Mouse (Mus musculus) granulocyte monocyte progenitor cell, adult 5-6 weeks (primary cell): Measurements from ENCODE around the gene Rdh16f1. TPM values are rescaled to one million over a fixed set of nuclear protein-coding genes. Genes with fewer than 3 reads are reported as not detected.

Source experiments
- ATAC-seq: replicated peaks from 2 replicates; pipeline ENCODE4 v1.8.0; 2016; ENCODE audit warnings: mild to moderate bottlenecking, moderate TSS enrichment, inconsistent platforms; ENCODE audit not compliant: poor library complexity, severe bottlenecking
- total RNA-seq, 2 experiments: library from RNA; stranded (forward) in 1 of 2; stranded (reverse) in 1 of 2; fragments of 200-712, 200-1000 nt in 1 of 2; fragments of >200 nt in 1 of 2; fragmentation: Nextera tagmentation in 1 of 2; gene quantifications; 2 replicates each; pipeline ENCODE4 v1.2.3; 2014 to 2017

Gene Rdh16f1
- total RNA-seq (2014; fragmentation: Nextera tagmentation) (not detected in 2 replicates), total RNA-seq (2017) (not detected in 2 replicates)

GRCm38 (mm10) chr10:127759181-127760110 lies at the start of gene Rdh16f1, which contains the start of gene Rdh1:
TSS of gene Rdh16f1 (plus strand) at chr10:127759787.
TSS of gene Rdh1 (plus strand) at chr10:127759721.
- no peak for ATAC-seq

DNA sequence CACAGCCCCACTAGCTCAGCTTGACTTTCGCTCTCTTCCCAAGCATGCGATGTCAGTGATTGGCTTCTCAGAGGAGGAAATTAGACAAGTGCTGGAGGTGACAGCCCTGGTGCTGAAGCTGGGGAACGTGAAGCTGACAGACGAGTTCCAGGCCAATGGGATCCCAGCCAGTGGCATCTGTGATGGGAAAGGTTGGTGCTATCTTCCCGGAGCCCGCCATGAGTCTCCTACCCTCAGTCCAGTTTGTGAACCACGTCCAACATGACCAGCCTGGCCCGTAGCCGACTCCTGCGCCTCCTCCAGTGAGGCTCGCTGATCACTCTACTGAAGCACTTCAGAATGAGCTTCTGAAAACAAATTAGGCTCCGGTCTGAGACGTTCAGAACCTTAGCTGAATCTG lies 49.3 kb upstream of the Rdh16f1 start:
- no peak for ATAC-seq

DNA sequence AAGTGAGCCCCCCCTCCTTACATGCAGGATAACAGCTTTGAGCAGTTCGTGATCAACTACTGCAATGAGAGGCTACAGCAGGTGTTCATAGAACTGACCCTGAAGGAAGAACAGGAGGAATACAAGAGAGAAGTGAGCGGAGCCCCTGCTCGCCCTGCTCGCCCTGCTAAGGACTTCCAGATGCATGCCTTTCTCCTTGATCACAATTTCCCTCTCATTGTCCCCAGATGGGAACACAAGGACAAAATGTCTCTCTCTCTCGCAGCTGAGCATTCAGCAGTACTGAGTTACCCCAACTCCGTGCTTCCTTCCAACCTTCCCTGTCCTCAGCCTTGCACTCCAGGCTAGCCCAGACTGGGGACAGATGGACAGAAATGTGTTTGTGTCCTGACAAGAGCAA lies 46.9 kb upstream of the Rdh16f1 start:
- ATAC-seq, result no peak; the same call in 1 of the 2 replicates

DNA sequence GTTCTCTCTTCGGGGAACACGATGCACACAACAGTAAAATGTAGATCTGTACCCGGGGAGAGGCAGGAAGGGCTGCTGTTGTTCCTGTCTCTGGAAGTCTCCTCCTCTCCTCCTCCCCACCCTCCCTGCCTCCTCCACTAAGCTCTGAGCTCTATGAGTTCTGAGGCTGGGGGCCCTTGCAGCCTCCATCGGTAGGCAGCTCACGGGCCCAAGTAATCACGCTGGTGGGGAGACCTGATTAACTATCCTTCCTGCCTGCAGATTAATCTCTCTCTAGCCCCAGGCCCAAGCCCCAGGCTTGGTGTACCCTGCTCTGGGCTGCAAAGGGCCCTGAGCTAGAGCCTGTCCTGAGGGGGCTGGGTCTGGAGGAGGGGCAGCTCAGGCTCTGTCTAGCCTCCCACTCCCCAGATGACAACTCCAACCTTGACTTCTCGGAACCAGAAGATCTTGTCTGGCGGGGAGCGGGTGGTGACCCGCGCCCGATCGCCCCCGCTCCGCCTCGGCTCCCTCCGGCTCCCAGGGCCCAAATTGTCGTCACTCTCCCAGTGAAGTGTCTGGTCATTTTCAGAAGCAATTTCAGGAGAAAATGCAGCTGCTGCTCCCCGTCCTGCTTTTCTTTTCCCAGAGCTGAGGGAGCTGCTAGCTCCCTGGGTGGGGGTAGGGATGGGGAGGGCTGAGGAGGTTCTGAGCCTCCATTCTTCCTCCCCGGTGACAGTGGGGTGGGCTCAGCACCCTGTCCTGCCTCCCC lies 37.7 kb upstream of the Rdh16f1 start:
- ATAC-seq, result no peak

DNA sequence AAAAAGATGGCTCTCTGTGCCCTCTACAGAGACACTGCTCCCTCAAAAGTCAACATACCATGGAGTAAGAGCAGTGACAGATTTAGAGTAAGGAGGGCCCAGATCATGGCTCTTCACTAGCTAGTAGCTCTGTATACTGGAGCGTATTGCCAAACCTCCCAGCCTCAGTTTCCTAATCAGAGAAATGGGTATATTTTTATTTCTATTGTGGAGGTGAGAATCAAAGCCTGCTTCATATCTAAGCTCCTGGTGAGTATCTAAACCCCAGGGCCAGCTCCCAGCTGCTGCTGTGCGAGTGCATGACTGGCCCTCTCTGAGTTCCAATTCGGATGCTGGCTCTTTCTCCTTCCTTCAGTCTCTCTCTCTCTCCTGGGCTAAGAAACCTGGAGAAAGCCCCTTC lies 35.4 kb upstream of the Rdh16f1 start, which contains the start of gene Tac2:
Gene Tac2, plus strand, starts transcription at position 301 of the 400 bp plus-strand sequence.
- no peak for ATAC-seq

GRCm38 (mm10) chr10:127725136-127725535 lies 34.5 kb upstream of the Rdh16f1 start:
- ATAC-seq, result no peak

DNA sequence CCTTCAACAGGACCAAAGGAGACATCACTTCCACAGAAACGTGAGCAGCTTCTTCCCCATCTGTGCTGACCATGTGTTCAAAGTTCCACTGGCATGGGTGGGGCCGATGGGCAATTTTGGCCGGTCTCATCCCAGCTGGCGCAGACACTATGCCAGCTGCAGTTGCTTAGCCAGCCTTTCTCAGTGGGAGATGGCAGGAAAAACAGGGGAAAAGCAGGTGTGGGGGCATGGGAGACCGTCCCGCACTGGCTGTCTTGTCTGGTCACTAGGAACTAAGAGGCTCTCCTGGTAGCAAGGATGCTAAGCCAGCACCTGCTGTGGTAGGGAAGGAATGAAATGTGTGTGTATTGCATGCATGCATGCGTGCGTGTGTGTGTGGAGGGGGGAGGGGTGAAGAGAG lies 31.1 kb upstream of the Rdh16f1 start:
- no peak for ATAC-seq

DNA sequence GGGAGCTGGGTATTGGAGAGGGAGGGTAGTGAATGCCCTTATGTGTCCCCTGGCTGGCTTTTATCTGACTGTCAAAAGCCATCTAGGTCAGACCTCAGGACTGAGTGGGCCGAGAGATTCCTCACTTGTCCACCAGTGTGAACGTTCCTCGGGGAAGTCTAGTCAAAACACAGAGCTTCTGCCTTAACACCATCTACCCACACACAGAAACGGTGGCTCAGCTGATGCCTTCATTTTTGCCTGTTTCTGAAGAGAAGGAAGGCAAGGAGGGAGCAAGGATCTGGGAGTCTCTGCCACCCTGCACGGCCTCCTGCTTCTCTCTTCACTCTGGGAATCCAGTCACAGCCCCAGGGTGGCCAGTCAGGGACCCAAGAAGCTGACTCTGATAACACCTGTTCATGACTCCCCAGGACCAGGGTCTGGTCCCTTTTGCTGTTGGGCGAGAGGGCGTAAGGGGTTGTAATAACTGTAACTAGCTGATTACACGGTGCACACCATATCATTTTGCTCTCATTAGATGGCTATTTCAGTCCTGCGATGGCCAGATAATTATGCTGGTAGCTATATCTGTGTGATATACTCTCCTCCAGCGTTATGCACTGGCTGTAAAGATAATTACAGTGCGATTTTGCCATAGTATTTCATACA lies 29.2 kb upstream of the Rdh16f1 start:
- ATAC-seq, result no peak

DNA sequence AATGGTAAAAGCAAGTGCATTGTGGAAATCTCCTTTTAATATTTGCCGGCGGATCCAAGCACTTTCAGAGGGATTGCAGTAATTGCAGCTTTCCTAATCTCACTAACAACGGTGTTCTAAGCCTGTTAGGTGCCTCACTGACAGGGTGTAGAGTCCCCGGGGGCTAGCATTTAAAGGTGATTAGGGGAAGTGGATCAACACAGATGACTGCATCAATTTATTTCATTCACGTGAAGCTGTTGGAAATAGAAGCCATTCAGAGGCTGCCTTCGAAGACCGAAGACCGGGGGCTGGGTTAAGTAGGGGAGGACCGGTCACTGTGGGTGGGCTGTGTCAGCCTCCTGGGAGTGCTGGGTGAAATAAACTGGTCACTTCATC lies 28.7 kb upstream of the Rdh16f1 start:
- no peak for ATAC-seq

DNA sequence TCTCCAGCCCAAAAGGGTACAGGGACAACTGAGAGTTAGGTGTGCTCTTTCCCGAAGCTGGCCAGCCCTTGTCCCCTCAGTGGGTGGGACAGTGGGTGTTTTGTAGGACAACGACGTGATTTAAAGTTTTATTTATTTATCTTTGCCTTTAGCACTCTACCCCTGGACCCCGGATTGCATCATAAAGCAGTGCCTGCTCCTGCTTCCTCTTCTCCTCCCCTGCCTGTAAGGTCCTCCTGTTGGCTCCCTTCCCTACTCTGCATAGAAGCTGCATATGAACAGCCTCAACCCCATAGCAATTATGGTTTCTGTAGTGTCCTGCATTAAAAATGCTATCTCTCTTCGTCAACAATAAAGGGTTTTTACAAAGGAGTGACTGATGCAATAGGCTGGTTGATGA lies 28.2 kb upstream of the Rdh16f1 start:
- peak; percentile 86 for ATAC-seq

DNA sequence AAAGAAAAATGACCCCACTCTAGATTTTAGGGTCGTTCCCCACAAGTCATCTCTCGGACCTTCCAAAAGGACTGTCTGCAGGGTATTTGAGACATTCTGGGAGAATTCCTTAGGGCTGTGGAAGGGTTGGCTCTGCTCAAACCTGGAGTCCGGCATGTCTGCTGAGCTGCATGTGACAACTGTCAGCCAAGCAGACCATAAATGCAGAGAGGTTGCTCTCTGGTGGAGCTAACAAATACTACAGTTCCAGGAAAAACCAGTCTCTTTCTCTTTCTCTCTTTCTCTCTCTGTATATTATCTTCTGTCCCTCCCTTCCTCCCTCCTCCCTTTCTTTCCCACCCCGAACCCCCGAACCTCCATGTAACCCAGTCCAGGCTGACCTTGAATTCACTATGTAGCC lies 25.2 kb upstream of the Rdh16f1 start:
- ATAC-seq, result no peak

DNA sequence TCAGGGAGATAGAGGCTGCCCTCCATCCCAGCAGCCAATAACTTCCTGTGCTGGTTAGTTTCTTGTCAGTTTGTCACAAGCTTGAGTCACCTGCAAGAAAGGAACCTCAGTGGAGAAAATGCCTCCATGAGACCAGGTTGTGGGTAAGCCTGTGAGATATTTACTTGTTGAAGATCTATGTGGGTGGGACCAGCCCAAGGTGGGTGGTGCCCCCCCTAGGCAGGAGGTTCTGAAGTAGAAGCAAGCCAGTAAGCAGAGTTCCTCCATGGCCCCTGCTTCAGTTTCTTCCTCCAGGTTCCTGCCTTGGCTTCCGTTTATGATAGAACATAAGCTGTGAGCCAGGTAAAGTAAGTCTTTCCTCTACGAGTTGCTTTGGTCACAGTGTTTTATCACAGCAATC lies 23.3 kb upstream of the Rdh16f1 start:
- no peak for ATAC-seq

- ATAC-seq, result peak; percentile 74
These were observed 22.7 kb upstream of the Rdh16f1 start for GRCm38 (mm10) chr10:127736916-127737315.

DNA sequence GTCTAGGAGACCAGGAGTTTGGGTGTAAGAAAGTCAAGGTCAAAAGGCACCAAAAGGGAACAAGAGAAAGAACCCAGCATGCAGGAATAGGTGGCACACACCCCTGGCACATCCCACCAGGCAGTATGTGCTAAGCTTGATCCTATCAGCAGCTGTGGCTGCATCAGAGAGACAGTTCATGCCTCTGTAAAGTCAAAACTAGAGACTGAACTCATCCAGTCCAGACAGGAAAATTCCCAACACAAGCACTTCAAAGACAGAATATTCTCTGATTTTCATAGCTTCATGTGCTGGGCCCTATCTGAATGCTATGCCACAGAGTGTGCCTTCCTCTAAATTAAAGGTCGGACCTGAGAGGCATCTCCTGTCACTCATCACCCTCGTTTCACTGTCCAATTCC lies 22.0 kb upstream of the Rdh16f1 start:
- no peak; the same call in 1 of the 2 replicates for ATAC-seq

- no peak for ATAC-seq
These were observed 21.3 kb upstream of the Rdh16f1 start for GRCm38 (mm10) chr10:127738151-127738882.

DNA sequence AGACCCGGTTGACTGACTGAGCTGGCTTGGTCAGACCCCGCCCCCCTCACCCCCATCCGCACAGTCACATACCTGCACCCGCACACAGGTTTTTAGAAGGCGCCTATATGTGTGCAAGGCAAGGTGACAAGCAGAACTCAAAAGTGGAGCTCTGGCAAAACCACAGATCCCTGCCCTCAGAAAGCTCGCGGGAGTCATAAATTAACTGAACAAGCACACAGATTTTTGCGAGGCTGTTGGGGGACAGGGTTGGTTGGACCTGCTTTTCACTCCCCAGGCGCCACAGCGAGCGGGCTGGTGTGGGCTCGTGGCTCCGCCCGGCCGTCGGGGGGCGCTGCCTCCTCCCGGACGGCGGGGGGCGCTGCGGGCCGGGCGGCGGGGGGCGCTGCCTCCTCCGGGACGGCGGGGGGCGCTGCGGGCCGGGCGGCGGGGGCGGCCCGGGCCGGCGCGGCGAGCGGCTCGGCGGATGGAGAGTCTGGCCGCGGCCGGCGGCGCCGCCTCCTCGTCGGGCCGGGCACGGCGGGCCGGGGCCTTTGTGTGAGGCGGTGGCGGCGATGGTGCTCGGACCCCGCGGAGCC lies 20.4 kb upstream of the Rdh16f1 start, which contains the start of gene Zbtb39:
Gene Zbtb39, plus strand, starts transcription at position 456 of the 578 bp plus-strand sequence.
- peak; percentile 63 for ATAC-seq

- ATAC-seq, result no peak
These were observed 19.9 kb upstream of the Rdh16f1 start for GRCm38 (mm10) chr10:127739661-127740161.

DNA sequence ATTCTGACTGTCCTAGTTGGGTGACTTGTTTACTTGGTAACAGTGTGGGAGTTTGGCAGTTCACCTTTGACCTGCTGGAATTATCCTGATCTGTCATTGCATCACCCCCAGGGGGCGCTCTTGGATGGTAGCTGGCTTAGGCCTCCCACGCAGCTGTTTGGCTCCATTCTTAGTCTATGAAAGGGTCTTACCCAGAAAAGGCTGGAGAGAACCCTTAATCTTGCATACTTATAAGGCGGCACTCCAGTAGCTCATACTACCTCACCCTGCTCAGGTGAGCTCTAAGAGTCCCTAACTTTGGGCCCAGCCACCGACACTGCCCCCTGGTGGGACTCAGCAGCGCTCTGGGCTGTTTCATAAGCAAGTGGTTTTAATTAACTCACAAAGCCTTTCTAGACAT lies 14.9 kb upstream of the Rdh16f1 start:
- peak; percentile 42; the same call in 1 of the 2 replicates for ATAC-seq

DNA sequence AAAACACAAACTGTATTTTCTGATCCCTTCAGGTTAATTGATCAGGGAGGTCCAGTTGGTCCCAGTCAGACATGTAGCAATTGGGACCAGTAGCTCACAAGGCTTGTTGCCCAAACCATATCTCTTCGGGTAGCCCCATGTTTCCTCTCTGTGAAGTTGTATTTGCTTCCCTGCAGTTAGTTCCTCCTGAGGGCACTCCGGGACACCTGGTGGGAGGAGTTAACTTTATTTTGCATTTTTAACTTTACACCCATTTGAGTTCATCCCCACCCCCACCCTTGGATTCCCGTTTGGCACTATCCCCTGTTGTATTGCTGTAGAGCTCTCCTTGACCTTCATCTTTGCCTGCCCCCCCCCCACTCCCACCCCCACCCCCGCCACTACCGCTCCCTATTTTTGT lies 13.7 kb upstream of the Rdh16f1 start:
- 0 out of 2 replicates have a peak, but pooled peaks have one; percentile 25 for ATAC-seq
